Mouse (Mus musculus) ES-Bruce4 (cell line): ENCODE results near the gene Olfr315. TPM values are rescaled to one million over a fixed set of nuclear protein-coding genes. Genes with fewer than 3 reads are reported as not detected.
"Not testable (repeated sequence)": the region's sequence is repeated elsewhere in the genome, so short reads cannot be mapped to it uniquely, and the experiment has no call there.

Source experiments
- H3K27ac ChIP-seq: 2 replicates; pipeline ENCODE4 v1.5.1; 2012; ENCODE audit warnings: low read length, inconsistent platforms; ENCODE audit not compliant: insufficient read depth
- H3K27me3 ChIP-seq: 2 replicates; pipeline ENCODE4 v1.6.1; 2012; ENCODE audit warnings: mild to moderate bottlenecking, low read length, inconsistent platforms; ENCODE audit not compliant: control insufficient read depth, poor library complexity, insufficient read depth, severe bottlenecking
- H3K36me3 ChIP-seq: 2 replicates; pipeline ENCODE4 v1.6.1; 2012; ENCODE audit warnings: inconsistent platforms, mild to moderate bottlenecking, low read length, moderate library complexity; ENCODE audit not compliant: control insufficient read depth, poor library complexity, insufficient read depth, severe bottlenecking
- H3K4me1 ChIP-seq: one replicate; pipeline ENCODE4 v1.8.1; 2011; ENCODE audit warnings: low read length; ENCODE audit not compliant: control insufficient read depth, insufficient read depth
- H3K4me3 ChIP-seq: 2 replicates; pipeline ENCODE4 v1.5.1; 2011; ENCODE audit warnings: low read depth, mild to moderate bottlenecking, low read length
- H3K9ac ChIP-seq: 2 replicates; pipeline ENCODE4 v1.6.1; 2012; ENCODE audit warnings: low read depth, mild to moderate bottlenecking, inconsistent platforms; ENCODE audit not compliant: poor library complexity, severe bottlenecking
- H3K9me3 ChIP-seq: replicated peaks from 2 replicates; pipeline ENCODE4 v1.6.1; 2012; ENCODE audit warnings: mild to moderate bottlenecking, low read length, inconsistent platforms; ENCODE audit not compliant: control insufficient read depth, poor library complexity, insufficient read depth, severe bottlenecking
- CTCF ChIP-seq: IDR thresholded peaks from one replicate; pipeline ENCODE4 v1.8.1; 2011; ENCODE audit warnings: low read depth, low read length
- EP300 ChIP-seq: IDR thresholded peaks from 2 replicates; pipeline ENCODE4 v1.6.1; 2011; ENCODE audit warnings: low read depth, low read length; ENCODE audit not compliant: insufficient read depth
- POLR2A ChIP-seq: IDR thresholded peaks from one replicate; pipeline ENCODE4 v1.8.1; 2011; ENCODE audit warnings: low read length; ENCODE audit not compliant: insufficient read depth
- polyA plus RNA-seq: library from polyadenylated mRNA; stranded (reverse); fragments of >200 nt; gene quantifications from 2 replicates; pipeline ENCODE4 v1.2.4, GENCODE M21; 2011; ENCODE audit warnings: low read depth; ENCODE audit not compliant: missing spikeins, insufficient read depth, insufficient read length

The Olfr315 gene
- polyA plus RNA-seq: not detected in 2 replicates

DNA sequence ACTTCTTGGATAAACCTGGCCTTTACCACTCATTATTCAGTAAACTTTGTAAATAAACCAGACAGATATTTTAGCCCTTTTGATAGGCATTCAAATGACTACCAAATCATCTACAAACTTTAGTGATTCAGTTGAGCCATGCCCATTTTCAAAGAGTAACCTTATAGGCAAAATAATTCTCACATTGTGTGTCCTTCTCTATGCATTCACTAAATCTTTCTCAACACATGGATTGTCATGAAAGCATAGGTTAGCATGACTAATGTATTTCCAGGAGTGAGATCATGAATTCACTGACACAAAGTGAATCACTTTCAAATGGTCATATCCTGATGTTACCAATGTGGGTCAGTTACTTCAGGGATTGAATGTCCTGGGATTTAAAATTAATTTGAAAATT lies at the start of gene Olfr315:
TSS of gene Olfr315 (plus strand) at position 301 of the 400 bp plus-strand sequence.
- H3K4me3 ChIP-seq: no peak within 1 kb of the TSS
- no peak within 1 kb of the TSS for H3K27ac ChIP-seq
- H3K36me3 ChIP-seq: no peaks in the 10 kb centered on the region
- no peaks in the 10 kb centered on the region for H3K9me3 ChIP-seq
- TF ChIP-seq EP300 (no peak), CTCF (no peak), POLR2A (no peak)
- H3K27me3 ChIP-seq: no peaks in the 10 kb centered on the region
- no peaks in the 10 kb centered on the region for H3K4me1 ChIP-seq
- no peak within 1 kb of the TSS for H3K9ac ChIP-seq

- TF ChIP-seq POLR2A: no peak
- TF ChIP-seq CTCF: no peak
- TF ChIP-seq EP300: no peak
- no peak within 1 kb of the TSS for H3K4me3 ChIP-seq
- H3K9me3 ChIP-seq: peaks cover under 1% of the 10 kb centered on the region; the same call in 1 of the 2 replicates
- no peaks in the 10 kb centered on the region for H3K4me1 ChIP-seq
- no peaks in the 10 kb centered on the region for H3K36me3 ChIP-seq
- no peaks in the 10 kb centered on the region for H3K27me3 ChIP-seq
- H3K27ac ChIP-seq: no peak within 1 kb of the TSS
- H3K9ac ChIP-seq: no peak within 1 kb of the TSS
Observed at GRCm38 (mm10) chr11:58723914-58724313, 49.1 kb upstream of the Olfr315 start, which contains the start of gene Olfr318. Gene Olfr318, minus strand, starts transcription at chr11:58724014.

GRCm38 (mm10) chr11:58727896-58728650 lies 44.9 kb upstream of the Olfr315 start:
- H3K36me3 ChIP-seq, H3K4me1 ChIP-seq, H3K4me3 ChIP-seq, H3K9ac ChIP-seq, H3K9me3 ChIP-seq, H3K27me3 ChIP-seq, H3K27ac ChIP-seq: not testable (repeated sequence)

DNA sequence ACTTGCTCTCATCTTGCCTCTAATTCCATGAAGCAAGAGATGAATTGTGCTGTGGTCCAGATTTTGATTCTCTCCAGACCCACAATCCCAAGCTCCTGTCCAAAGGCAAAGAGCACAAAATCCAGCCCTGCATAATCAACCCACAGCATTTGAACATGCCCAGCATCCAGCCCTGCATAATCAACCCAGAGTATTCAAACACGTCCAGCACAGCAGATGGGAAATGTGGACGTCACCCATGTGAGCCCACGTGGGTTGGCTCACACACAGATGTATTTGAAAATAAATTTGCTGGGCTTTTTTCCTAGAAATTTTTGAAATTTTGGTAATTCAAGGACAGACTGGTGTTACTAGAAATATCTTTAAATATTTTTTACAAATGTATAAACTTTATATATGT lies 39.6 kb upstream of the Olfr315 start:
- Histone ChIP-seq H3K4me3 (no peak overlapping the region), H3K27ac (no peak overlapping the region), H3K27me3 (no peaks in the 10 kb centered on the region), H3K4me1 (no peaks in the 10 kb centered on the region), H3K9me3 (no peaks in the 10 kb centered on the region), H3K36me3 (no peaks in the 10 kb centered on the region), H3K9ac (no peak overlapping the region)
- no peak for TF ChIP-seq POLR2A
- TF ChIP-seq EP300: no peak
- no peak for TF ChIP-seq CTCF

DNA sequence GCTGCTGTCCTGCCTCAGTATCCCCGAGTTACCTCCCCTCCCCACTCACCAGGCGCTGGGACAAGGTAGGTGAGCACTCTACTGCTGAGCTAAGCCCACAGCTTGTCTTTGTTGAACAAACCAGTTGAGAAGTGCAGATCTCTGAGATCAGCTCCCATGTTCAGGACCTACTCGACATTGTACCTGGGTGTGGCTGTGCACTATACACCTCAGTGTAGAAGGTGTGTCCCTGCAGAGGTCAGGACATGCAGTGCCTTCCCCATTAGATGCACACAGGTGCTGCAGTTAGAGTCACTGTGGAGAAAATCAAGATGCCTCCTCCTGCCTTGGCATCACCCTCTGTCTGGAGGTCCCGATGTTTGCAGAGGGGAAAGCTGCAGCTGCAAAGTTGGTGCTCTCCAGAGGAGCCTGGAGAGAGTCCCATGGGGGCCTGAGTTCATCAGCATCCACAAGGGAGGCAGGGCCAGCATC lies 34.2 kb upstream of the Olfr315 start, which contains the start of gene Olfr317:
TSS of gene Olfr317 (minus strand) at position 421 of the 471 bp plus-strand sequence.
- Histone ChIP-seq H3K27ac (no peak within 1 kb of the TSS), H3K9me3 (no peaks in the 10 kb centered on the region)

GRCm38 (mm10) chr11:58751096-58751495 lies 21.9 kb upstream of the Olfr315 start:
- H3K27me3 ChIP-seq, H3K9ac ChIP-seq, H3K4me3 ChIP-seq, H3K36me3 ChIP-seq, H3K27ac ChIP-seq, H3K9me3 ChIP-seq, H3K4me1 ChIP-seq: not testable (repeated sequence)

More for the DNA sequence above, 34.2 kb upstream of the Olfr315 start, which contains the start of gene Olfr317:
- H3K27me3 ChIP-seq: no peaks in the 10 kb centered on the region
- TF ChIP-seq EP300 (no peak), CTCF (no peak), POLR2A (no peak)
- no peak within 1 kb of the TSS for H3K9ac ChIP-seq
- no peaks in the 10 kb centered on the region for H3K4me1 ChIP-seq
- H3K4me3 ChIP-seq: no peak within 1 kb of the TSS
- no peaks in the 10 kb centered on the region for H3K36me3 ChIP-seq
